Mouse (Mus musculus): ENCODE results near the gene Hmgcll1.
"Not testable (repeated sequence)": the region's sequence is repeated elsewhere in the genome, so short reads cannot be mapped to it uniquely, and the experiment has no call there.

Gene Hmgcll1

GRCm38 (mm10) chr9:76061492-76061891 is 46.8 kb downstream of the Hmgcll1 start:
- no peak for DNase-seq

GRCm38 (mm10) chr9:76064164-76064563 is 49.5 kb downstream of the Hmgcll1 start:
- no peak for DNase-seq

- no peak for DNase-seq
Measured at GRCm38 (mm10) chr9:76091561-76091960, 76.9 kb downstream of the Hmgcll1 start.

- no peak for DNase-seq
Measured at GRCm38 (mm10) chr9:76097221-76097620, 82.6 kb downstream of the Hmgcll1 start.

- no peak for DNase-seq
Measured at GRCm38 (mm10) chr9:76099981-76100380, 85.3 kb downstream of the Hmgcll1 start.

GRCm38 (mm10) chr9:76104416-76104815 is 89.8 kb downstream of the Hmgcll1 start:
- not testable (repeated sequence) for DNase-seq

GRCm38 (mm10) chr9:76104846-76105245 is 90.2 kb downstream of the Hmgcll1 start:
- DNase-seq: no peak

GRCm38 (mm10) chr9:76122888-76123287 is 108.2 kb downstream of the Hmgcll1 start:
- peak; percentile 66 for DNase-seq

GRCm38 (mm10) chr9:76124249-76124648 is 109.6 kb downstream of the Hmgcll1 start:
- DNase-seq: no peak

- DNase-seq: no peak
Measured at GRCm38 (mm10) chr9:76129353-76129752, 114.7 kb downstream of the Hmgcll1 start.

GRCm38 (mm10) chr9:76134042-76134441 is 119.4 kb downstream of the Hmgcll1 start:
- DNase-seq: no peak

GRCm38 (mm10) chr9:76138378-76139109 is 123.9 kb downstream of the Hmgcll1 start:
- peak; percentile 5 for DNase-seq

GRCm38 (mm10) chr9:76145593-76145992 is 130.9 kb downstream of the Hmgcll1 start:
- DNase-seq: no peak

- DNase-seq: no peak
Measured at GRCm38 (mm10) chr9:76162446-76162845, 147.8 kb downstream of the Hmgcll1 start.

- DNase-seq: peak; percentile 7
Measured at GRCm38 (mm10) chr9:76168355-76168754, 153.7 kb downstream of the Hmgcll1 start.

- DNase-seq: no peak
Measured at GRCm38 (mm10) chr9:76172686-76173295, 158.1 kb downstream of the Hmgcll1 start.

- DNase-seq: no peak
Measured at GRCm38 (mm10) chr9:76179221-76179620, 164.6 kb downstream of the Hmgcll1 start.

All from cerebellum, adult 9-10 months (tissue).